Mouse (Mus musculus): Measurements from ENCODE around the gene Gm20388. TPM values are rescaled to one million over a fixed set of nuclear protein-coding genes. Genes with fewer than 3 reads are reported as not detected.
A peak's percentile ranks its signal among the peaks of the same experiment; 100 is the strongest.

Gene Gm20388
- polyA plus RNA-seq, 2 experiments: 8.5 TPM; not detected in 1

DNA sequence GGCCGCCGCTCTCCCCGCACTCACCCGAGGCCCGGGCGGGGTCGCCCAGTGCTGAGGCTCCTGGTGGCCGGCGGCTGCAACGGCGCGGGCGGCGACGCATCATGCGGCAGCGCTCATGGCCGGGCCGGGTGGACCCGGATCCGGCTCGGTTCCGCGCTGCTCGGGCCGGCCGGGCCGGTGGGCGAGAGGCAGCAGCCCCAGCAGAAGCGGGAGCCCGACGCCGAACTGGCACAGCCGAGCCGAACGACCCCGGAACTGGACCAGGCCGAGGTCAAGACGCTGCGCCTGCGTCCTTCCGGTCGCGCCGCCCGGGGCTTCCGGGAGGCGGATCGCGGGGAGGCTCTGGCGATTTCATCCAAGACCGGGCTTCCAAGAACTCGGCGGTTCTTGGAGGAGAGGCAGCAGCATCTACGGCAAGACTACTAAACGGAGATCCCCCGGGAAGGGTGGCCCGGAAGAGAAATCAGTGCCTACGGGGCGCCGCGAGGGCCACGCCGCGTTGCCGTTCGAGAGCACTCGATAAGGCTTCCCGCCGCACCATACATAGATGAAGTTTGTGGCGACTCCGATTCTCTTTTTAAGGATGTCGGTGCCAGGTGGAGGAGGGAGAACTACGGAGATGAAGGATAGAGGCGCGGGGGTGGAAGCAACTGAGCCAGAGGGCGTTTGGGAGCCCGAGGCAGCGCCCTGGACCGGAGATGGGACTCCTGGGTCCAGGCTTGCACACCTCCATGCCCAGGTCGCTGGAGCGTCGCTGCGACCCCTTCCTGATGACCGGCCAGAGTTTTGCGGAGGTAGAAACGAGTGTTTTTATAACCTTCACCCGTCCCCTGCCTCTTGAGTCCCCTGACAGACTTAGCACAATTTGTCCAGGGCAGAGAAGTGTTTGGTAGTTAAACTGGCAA is 190.7 kb downstream of the Gm20388 start, which contains the start of gene Zdhhc7:
TSS of gene Zdhhc7 (minus strand) at position 415 of the 905 bp plus-strand sequence.
- H3K9ac ChIP-seq (replicated peaks): peak within 1 kb of the TSS; percentile 75
- H3K9me3 ChIP-seq (ENCODE audit: control insufficient read depth, low read length): no peaks in the 10 kb centered on the region
- no peaks in the 10 kb centered on the region for H3K36me3 ChIP-seq (replicated peaks; ENCODE audit: control insufficient read depth, insufficient read depth, low read depth)
- no peaks in the 10 kb centered on the region for H3K27me3 ChIP-seq (ENCODE audit: control insufficient read depth, insufficient read depth, low read length)
- H3K4me2 ChIP-seq (ENCODE audit: low read depth): peak within 1 kb of the TSS; percentile 76
- DNase-seq (ENCODE audit: low read depth in 3 of 3, low spot score in 3 of 3) (peak; percentile 42 to 51 (median 42)), ATAC-seq (ENCODE audit: insufficient read depth) (peak; percentile 76)
- peak within 1 kb of the TSS; percentile 26; the same call in 1 of the 2 replicates for H3K27ac ChIP-seq
- no peak for TF ChIP-seq CTCF (IDR thresholded peaks at IDR 0.05; ENCODE audit: low read depth)
- TF ChIP-seq EP300 (IDR thresholded peaks at IDR 0.05; ENCODE audit: low read depth): no peak
- under 1% methylated on average over 86 of the region's 88 CpGs for WGBS (ENCODE audit: insufficient replicate concordance)
- H3K4me3 ChIP-seq (ENCODE audit: insufficient read depth in 1 of 2, low read depth in 2 of 2, low read length in 2 of 2): peak within 1 kb of the TSS; percentile 74 to 89
- H3K4me1 ChIP-seq (replicated peaks; ENCODE audit: control insufficient read depth in 2 of 2, insufficient read depth in 2 of 2, low read length in 1 of 2): peaks cover 9 to 11% of the 10 kb centered on the region in 2 experiments

DNA sequence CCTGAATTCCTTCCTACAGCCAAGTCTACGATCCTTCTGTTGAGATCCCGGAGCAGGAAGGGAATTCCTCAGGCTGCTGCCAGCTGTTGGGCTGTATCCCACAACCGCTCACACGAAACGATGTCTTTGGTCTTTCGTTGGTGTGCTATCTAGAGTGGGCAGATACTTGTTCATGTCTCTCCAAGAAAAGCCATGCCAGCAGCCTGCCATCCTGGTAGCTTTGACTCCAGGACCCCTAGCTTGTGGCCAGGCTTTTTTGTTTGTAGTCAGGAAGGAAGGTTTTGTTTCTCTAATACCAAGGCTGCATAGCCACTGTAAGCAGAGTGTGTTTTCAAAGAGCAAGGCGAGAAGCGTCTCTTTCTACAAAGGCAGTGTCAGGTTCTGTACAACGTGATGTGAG is 193.3 kb downstream of the Gm20388 start:
- Histone ChIP-seq H3K4me2 (ENCODE audit: low read depth) (no peak overlapping the region), H3K27me3 (ENCODE audit: control insufficient read depth, insufficient read depth, low read length) (no peaks in the 10 kb centered on the region), H3K27ac (no peak overlapping the region), H3K9ac (replicated peaks) (no peak overlapping the region), H3K4me1 (replicated peaks; ENCODE audit: control insufficient read depth in 2 of 2, insufficient read depth in 2 of 2, low read length in 1 of 2) (peaks cover 9 to 11% of the 10 kb centered on the region in 2 experiments), H3K9me3 (ENCODE audit: control insufficient read depth, low read length) (no peaks in the 10 kb centered on the region), H3K4me3 (ENCODE audit: insufficient read depth in 1 of 2, low read depth in 2 of 2, low read length in 2 of 2) (no peak overlapping the region), H3K36me3 (replicated peaks; ENCODE audit: control insufficient read depth, insufficient read depth, low read depth) (no peaks in the 10 kb centered on the region)
- TF ChIP-seq CTCF (IDR thresholded peaks at IDR 0.05; ENCODE audit: low read depth) (no peak), EP300 (IDR thresholded peaks at IDR 0.05; ENCODE audit: low read depth) (no peak)
- ATAC-seq (ENCODE audit: insufficient read depth) (no peak), DNase-seq (ENCODE audit: low read depth in 3 of 3, low spot score in 3 of 3) (no peak)
- 77% methylated on average over 9 of the region's 9 CpGs for WGBS (ENCODE audit: insufficient replicate concordance)

DNA sequence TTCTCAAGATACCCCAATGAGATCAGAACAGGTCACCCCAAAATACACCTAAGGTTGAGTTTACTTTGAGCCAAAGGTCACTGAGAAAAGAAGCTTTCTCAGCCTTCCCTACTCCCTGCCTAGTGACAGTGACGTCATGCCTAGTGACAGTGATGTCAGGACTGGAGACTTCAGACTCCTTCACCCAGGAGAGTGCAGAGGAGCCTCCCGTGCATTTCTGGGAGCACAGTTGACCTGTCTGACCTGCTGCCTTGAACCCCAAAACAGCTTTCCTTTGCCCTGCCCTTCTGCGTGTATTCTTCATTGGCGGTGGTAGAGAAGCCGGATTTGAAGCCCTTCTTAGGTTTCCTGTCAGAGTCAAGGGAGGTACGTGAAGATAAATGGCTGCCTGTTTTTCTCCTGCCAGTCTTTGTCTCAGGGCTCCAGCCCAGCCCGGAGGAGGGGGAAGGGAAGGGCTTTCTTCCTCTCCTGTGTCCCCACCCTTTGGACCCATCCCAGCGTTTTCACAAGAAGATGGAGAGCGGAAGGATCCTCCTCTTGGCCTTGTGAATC is 194.2 kb downstream of the Gm20388 start:
- ATAC-seq (ENCODE audit: insufficient read depth) (no peak), DNase-seq (ENCODE audit: low read depth in 3 of 3, low spot score in 3 of 3) (no peak)
- Histone ChIP-seq H3K4me2 (ENCODE audit: low read depth) (no peak overlapping the region), H3K9ac (replicated peaks) (no peak overlapping the region), H3K9me3 (ENCODE audit: control insufficient read depth, low read length) (no peaks in the 10 kb centered on the region), H3K36me3 (replicated peaks; ENCODE audit: control insufficient read depth, insufficient read depth, low read depth) (no peaks in the 10 kb centered on the region), H3K4me3 (ENCODE audit: insufficient read depth in 1 of 2, low read depth in 2 of 2, low read length in 2 of 2) (no peak overlapping the region), H3K27me3 (ENCODE audit: control insufficient read depth, insufficient read depth, low read length) (no peaks in the 10 kb centered on the region), H3K4me1 (replicated peaks; ENCODE audit: control insufficient read depth in 2 of 2, insufficient read depth in 2 of 2, low read length in 1 of 2) (peaks cover 11 to 12% of the 10 kb centered on the region in 2 experiments), H3K27ac (no peak overlapping the region)
- WGBS (ENCODE audit: insufficient replicate concordance): 27% methylated on average over 9 of the region's 9 CpGs
- TF ChIP-seq EP300 (IDR thresholded peaks at IDR 0.05; ENCODE audit: low read depth): no peak
- TF ChIP-seq CTCF (IDR thresholded peaks at IDR 0.05; ENCODE audit: low read depth): no peak

DNA sequence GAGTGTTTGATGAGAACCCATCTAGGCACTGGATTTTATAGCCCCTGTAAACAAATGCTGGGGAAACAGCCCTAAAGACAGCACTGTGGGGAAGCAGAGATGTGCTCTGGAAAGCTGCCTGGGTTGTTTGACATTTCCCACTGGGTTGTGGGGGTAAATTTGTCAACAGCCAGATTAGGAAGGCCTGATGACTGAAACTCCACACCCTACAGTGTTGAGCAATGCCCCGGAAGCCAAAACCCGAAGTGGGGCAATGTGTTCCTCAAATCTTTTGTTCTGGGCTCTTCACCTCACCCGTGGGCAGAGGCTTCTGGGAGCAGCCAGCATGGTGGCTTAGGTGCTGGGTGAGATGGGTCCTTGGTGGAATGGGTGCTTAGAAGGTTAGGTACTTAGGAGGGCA is 198.5 kb downstream of the Gm20388 start:
- TF ChIP-seq EP300 (IDR thresholded peaks at IDR 0.05; ENCODE audit: low read depth) (no peak), CTCF (IDR thresholded peaks at IDR 0.05; ENCODE audit: low read depth) (no peak)
- Histone ChIP-seq H3K9me3 (ENCODE audit: control insufficient read depth, low read length) (no peaks in the 10 kb centered on the region), H3K9ac (replicated peaks) (no peak overlapping the region), H3K4me2 (ENCODE audit: low read depth) (no peak overlapping the region), H3K27ac (no peak overlapping the region), H3K36me3 (replicated peaks; ENCODE audit: control insufficient read depth, insufficient read depth, low read depth) (no peaks in the 10 kb centered on the region), H3K4me1 (replicated peaks; ENCODE audit: control insufficient read depth in 2 of 2, insufficient read depth in 2 of 2, low read length in 1 of 2) (peaks cover 2 to 10% of the 10 kb centered on the region in 2 experiments; a peak in 3 of 4 replicates), H3K27me3 (ENCODE audit: control insufficient read depth, insufficient read depth, low read length) (peaks cover 2% of the 10 kb centered on the region), H3K4me3 (ENCODE audit: insufficient read depth in 1 of 2, low read depth in 2 of 2, low read length in 2 of 2) (no peak overlapping the region)
- DNase-seq (ENCODE audit: low read depth in 3 of 3, low spot score in 3 of 3) (no peak), ATAC-seq (ENCODE audit: insufficient read depth) (no peak)
- WGBS (ENCODE audit: insufficient replicate concordance): 14% methylated on average over 3 of the region's 3 CpGs

DNA sequence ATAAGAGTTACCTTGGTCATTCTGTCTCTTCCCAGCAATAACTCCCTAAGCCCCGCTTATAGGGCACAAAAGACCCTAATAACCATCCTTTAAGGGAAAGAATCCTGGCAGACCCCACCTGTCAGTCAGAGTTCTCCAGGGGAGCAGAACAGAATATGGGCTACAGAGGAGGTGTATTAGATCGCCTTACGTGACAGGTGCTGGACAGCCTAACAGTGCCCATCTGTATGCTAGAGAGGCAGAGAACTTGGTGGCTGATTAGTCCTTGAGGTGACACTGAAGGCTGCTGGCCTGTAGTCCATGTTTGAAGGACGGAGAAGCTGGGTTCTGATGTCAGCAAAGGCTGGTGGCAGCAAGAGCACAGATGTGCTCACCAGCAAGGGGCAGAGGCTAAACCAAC is 200.3 kb downstream of the Gm20388 start:
- H3K4me2 ChIP-seq (ENCODE audit: low read depth): no peak overlapping the region
- peaks cover 2 to 10% of the 10 kb centered on the region in 2 experiments; a peak in 3 of 4 replicates for H3K4me1 ChIP-seq (replicated peaks; ENCODE audit: control insufficient read depth in 2 of 2, insufficient read depth in 2 of 2, low read length in 1 of 2)
- H3K27ac ChIP-seq: no peak overlapping the region
- DNase-seq (ENCODE audit: low read depth in 3 of 3, low spot score in 3 of 3): no peak
- no peak for ATAC-seq (ENCODE audit: insufficient read depth)
- 58% methylated on average over 4 of the region's 4 CpGs for WGBS (ENCODE audit: insufficient replicate concordance)
- H3K9ac ChIP-seq (replicated peaks): no peak overlapping the region
- H3K27me3 ChIP-seq (ENCODE audit: control insufficient read depth, insufficient read depth, low read length): peaks cover 20% of the 10 kb centered on the region
- no peak overlapping the region for H3K4me3 ChIP-seq (ENCODE audit: insufficient read depth in 1 of 2, low read depth in 2 of 2, low read length in 2 of 2)
- no peaks in the 10 kb centered on the region for H3K9me3 ChIP-seq (ENCODE audit: control insufficient read depth, low read length)
- no peaks in the 10 kb centered on the region for H3K36me3 ChIP-seq (replicated peaks; ENCODE audit: control insufficient read depth, insufficient read depth, low read depth)
- TF ChIP-seq EP300 (IDR thresholded peaks at IDR 0.05; ENCODE audit: low read depth): no peak
- TF ChIP-seq CTCF (IDR thresholded peaks at IDR 0.05; ENCODE audit: low read depth): no peak

Measured in liver, embryonic 14.5 days (tissue).